Mouse (Mus musculus) liver, embryonic 14.5 days (tissue): ENCODE measurements around the gene Olfr424.

Source experiments
- CTCF ChIP-seq: IDR thresholded peaks from 2 replicates; pipeline ENCODE4 v1.5.1; 2016; ENCODE audit warnings: antibody characterized with exemption, low read depth, control low read depth
- EP300 ChIP-seq: IDR thresholded peaks from 2 replicates; pipeline ENCODE4 v1.6.1; 2016; ENCODE audit warnings: antibody characterized with exemption, low read depth

GRCm38 (mm10) chr1:174131217-174131616, at the start of gene Olfr424:
- TF ChIP-seq CTCF (no peak), EP300 (no peak)
